Mouse (Mus musculus) gastrocnemius, adult 2 months (tissue): ENCODE data around the gene Slc44a3. TPM values are rescaled to one million over a fixed set of nuclear protein-coding genes. Genes with fewer than 3 reads are reported as not detected.

Experiments
- DNase-seq: peaks from one replicate; pipeline ENCODE4 v3.0.0; 2022
- H3K27ac ChIP-seq: fragments of 200-600 bp; 2 replicates; pipeline ENCODE4 v1.8.1; 2022; ENCODE audit warnings: mild to moderate bottlenecking
- H3K4me3 ChIP-seq: fragments of 200-600 bp; 2 replicates; pipeline ENCODE4 v1.8.1; 2022; ENCODE audit warnings: mild to moderate bottlenecking, moderate library complexity
- CTCF ChIP-seq: fragments of 200-600 bp; IDR thresholded peaks from 2 replicates; pipeline ENCODE4 v1.8.1; 2022; ENCODE audit warnings: antibody characterized with exemption, mild to moderate bottlenecking, moderate library complexity
- intact Hi-C: fragments of 180-260 bp; cut with DNase I; formaldehyde crosslinking; loops from one replicate; pipeline ENCODE4 v1.15.1; 2025
- total RNA-seq, 2 experiments: library from RNA; stranded (reverse); gene quantifications; 2 replicates each; pipeline ENCODE4 v1.2.3; 2021

Gene Slc44a3
- total RNA-seq, 2 experiments from 2014 or later, result not detected

DNA sequence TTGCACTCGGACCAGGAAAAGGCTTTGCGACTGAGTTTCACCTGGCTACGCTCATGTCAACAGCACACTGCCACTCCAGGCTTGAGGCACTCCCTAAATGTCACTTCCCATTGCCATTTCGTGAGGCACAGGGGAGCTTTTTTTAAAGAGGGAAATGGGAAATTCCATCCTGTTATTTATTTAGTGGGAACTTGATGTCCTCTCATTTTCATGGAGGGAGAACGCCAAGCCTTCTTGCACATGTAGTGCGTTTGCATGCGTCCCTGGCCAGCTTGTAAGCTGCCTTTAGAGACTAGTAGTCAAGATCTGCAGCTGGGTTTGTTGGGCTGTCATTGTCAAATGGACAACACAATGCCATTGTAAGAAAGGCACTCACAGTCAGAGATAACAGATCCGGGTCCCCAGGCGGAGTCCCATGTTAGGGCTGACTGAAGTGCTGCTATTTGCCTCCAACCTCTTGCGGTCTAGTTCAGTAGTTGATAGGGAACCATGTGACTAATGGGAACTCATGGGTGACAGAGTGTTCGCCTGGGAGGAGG is 92.5 kb downstream of the Slc44a3 start:
- Histone ChIP-seq H3K27ac (peak overlapping the region; percentile 75), H3K4me3 (peak overlapping the region; percentile 21; the same call in 1 of the 2 replicates)

DNA sequence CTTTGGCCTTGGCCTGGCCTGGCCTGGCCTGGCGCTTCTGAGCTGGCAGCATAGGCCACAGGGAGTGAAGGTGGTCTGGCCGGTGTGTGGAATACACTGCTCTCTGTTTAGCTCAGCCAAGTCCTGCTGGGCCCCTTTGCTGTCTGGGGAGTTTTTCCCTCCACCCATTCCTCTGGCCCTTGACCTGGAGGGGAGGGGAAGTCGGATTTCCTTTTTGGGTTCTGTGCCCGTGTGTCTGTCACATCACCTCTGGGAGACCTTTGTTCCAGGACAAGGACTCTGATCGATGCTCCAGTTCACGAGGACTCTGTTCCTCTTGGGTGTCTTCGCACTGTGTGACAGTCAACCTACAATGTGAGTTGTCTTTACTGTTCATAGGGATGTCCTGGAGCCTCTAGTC is 94.2 kb downstream of the Slc44a3 start:
- TF ChIP-seq CTCF, result no peak
- intact Hi-C loops, result no loop called here
- Histone ChIP-seq H3K4me3 (no peak overlapping the region; the same call in 1 of the 2 replicates), H3K27ac (peak overlapping the region; percentile 75)
- DNase-seq, result no peak

More for the DNA sequence above, 92.5 kb downstream of the Slc44a3 start:
- no peak for TF ChIP-seq CTCF
- DNase-seq, result no peak
- intact Hi-C loops, result no loop called here

DNA sequence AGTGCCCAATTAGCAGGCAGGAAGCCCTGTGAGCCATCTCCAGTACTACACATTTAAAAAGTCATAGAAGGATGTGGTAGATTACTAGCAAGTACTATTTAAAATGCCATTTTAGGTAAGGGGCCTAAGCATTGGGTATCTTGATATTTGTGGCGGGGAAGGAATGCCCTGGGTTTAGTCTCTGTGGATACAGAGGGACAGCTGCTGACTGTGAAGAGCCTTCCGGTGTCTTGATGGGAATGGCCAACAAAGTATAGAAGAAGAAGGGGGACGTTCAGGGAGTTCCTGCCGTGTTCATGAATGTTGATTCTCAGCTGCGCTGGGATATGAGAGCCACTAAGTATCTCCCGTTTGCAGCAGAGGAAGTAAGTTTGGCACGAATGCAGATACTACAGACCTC is 95.1 kb downstream of the Slc44a3 start:
- DNase-seq, result no peak
- no peak overlapping the region; the same call in 1 of the 2 replicates for H3K4me3 ChIP-seq
- intact Hi-C loops, result no loop called here
- TF ChIP-seq CTCF, result no peak
- H3K27ac ChIP-seq, result peak overlapping the region; percentile 75

DNA sequence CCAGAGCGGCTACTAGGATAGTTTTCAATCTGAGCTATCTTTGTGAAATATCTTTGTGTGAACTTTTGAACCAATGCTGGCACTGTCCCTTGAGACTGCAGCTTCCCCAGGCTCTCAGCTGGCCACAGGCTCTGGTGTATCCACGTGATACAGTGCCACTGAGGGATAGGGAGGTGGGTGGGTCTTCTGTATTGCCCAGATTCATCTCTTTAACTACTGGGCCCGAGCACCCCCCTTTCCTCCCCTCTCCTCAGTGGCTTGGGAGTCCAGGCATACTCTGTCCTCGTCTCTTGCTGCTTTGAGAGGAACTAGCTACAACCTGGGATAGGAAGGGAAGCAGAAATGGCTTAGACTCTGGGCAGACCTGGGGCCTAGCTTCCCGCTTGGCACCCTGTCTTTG is 96.9 kb downstream of the Slc44a3 start:
- no peak for TF ChIP-seq CTCF
- H3K27ac ChIP-seq, result peak overlapping the region; percentile 76
- intact Hi-C loops, result no loop called here
- no peak for DNase-seq
- peak overlapping the region; percentile 6; the same call in 1 of the 2 replicates for H3K4me3 ChIP-seq

DNA sequence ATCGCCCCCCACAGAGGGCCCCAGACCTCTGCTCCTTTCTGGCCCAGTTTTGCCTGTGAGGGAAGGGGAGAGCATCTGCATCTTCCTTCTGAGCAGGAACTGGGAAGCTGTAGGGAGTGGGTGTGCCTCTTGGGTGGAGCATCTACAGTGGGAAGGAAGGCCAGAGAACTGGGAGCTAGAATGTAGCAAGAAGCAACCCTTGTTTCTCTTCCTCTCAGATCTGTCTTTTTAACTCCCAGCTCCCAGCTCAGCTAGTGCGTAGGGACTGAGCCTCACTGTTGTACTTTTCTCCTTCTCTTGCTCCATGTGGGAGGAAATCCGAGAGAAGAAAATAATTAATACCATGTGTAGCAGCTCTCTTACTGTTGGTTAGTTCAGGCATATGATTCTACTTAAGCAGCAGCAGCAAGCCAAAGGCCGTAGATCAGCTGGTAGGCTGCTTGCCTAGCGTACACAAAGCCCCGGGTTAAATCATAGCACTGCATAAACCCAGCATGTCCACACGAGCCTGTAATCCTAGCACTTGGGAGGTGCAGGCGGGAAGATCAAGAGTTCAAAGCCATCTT is 98.2 kb downstream of the Slc44a3 start:
- peak; percentile 45 for DNase-seq
- intact Hi-C loops, result no loop called here
- peak overlapping the region; percentile 29 for H3K4me3 ChIP-seq
- TF ChIP-seq CTCF, result no peak
- peak overlapping the region; percentile 76 for H3K27ac ChIP-seq

DNA sequence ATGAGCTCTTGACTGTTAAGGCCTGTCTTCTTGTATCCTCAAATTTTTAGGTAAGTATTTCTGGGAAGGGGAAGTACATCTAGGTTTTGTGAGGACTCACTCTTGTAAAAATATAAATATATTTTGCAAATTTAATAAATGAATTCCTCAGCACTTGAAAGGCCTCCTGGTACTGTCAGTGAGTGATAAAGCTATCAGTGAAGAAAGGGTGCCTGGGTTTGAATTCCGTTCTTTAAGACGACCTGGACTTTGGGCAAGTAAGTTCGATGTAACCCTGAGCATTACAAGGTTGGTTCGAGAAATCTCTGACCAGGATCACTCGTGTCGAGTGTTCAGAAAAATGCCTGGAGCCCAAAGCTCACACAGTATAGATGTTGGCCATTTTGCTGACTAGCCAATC is 98.8 kb downstream of the Slc44a3 start:
- DNase-seq, result no peak
- H3K27ac ChIP-seq, result peak overlapping the region; percentile 76
- intact Hi-C loops, result no loop called here
- H3K4me3 ChIP-seq, result no peak overlapping the region; the same call in 1 of the 2 replicates
- TF ChIP-seq CTCF, result no peak

DNA sequence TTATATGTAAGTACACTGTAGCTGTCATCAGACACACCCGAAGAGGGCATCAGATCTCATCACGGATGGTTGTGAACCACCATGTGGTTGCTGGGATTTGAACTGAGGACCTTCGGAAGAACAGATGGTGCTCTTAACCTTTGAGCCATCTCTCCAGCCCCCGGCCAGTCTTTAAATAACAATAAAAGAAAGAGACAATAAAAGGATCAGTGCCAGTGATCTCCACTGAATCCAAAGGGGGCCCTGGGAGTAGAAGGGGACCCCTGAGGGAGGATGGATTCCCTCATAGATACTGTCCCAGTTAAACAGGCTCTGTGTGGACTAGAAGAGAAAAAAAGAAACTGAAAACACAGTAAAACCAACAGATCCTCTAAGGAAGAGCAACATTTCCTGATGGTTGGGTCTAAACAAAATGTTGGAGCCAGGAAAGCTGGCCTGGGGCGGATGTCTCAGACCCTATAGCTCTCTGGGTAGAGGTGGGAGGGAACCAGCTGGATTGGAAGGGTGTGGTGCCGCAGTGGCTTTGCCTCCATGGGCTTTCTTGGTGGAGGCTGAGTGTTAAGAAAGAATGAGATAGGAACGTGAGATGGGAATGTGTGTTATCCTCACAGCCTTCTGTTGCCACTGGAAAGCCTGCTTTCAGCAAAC is 101.8 kb downstream of the Slc44a3 start:
- DNase-seq, result no peak
- peak overlapping the region; percentile 57 for H3K27ac ChIP-seq
- no peak for TF ChIP-seq CTCF
- intact Hi-C loops, result no loop called here
- H3K4me3 ChIP-seq, result peak overlapping the region; percentile 91

DNA sequence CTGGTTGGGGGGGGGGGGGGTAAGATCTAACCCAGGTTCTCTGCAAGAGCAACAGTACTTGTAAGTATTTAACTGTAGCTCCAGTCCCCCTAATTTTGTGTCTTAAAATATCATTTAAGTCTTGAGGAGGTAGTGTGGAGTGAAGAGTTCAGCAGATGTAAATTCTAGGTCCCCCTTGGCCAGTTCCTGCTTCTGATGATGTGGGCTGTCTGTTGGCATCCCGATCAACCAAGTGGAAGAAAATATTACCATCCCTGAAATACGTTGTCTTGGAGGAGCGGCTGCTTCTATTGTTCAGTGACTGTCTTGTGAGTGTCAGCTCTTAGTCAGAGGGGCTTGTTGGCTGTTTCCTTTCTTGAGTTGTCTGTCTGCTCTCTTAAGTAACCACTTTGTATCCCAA is 102.7 kb downstream of the Slc44a3 start:
- no peak for TF ChIP-seq CTCF
- H3K27ac ChIP-seq, result peak overlapping the region; percentile 97
- intact Hi-C loops, result loop anchor here (5.0 kb wide), 3 partner anchors 67 to 122 kb away; no protein-coding TSS in a partner anchor
- no peak for DNase-seq
- peak overlapping the region; percentile 91 for H3K4me3 ChIP-seq

DNA sequence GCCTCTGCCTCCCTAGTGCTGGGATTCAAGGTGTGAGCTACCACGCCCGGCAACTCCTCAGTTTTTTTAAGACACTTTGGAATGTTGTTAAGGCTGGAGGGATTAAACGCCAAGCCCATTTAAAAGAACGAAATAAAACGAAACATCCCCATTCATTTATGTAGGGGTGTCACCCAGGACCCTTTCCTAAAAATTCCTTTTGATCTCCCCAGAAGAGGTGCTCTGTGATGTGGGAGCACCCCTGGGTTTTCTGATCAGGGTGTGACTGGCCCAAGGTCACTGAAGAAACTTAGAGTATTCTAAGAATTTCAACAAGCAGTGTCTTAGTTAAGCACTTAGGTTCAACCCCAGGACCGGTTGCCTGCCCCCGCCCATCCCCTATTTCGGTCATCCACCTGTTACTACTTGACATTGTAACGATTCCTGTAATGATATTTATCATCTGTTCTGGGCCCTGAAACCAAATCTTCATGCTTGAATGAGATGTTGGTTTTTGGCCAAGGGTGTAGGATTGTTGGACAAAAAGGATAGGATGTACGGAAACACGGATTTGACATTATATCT is 103.4 kb downstream of the Slc44a3 start:
- H3K27ac ChIP-seq, result peak overlapping the region; percentile 97
- intact Hi-C loops, result loop anchor here (5.0 kb wide), 3 partner anchors 66 to 121 kb away; no protein-coding TSS in a partner anchor
- TF ChIP-seq CTCF, result no peak
- DNase-seq, result no peak
- H3K4me3 ChIP-seq, result peak overlapping the region; percentile 91

DNA sequence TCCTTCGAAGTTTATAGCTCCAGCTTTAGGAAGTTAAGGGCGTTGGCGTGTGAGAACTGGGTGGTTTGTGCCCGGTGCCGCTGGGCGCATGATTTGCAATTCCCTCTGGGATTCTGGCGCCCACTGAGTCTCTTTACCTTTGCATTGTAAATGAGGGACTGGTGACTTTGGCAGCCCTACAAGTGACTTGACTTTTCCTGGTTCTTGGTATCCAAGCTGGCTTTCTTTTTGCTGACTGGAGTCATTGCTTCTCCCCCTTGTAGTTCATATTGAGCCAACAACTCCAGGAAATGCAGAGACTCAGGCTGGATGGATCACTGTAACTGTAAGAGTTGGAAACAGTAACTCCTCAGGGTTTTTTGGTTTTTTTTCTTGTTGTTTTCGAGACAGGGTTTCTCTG is 104.0 kb downstream of the Slc44a3 start:
- no peak for DNase-seq
- Histone ChIP-seq H3K27ac (peak overlapping the region; percentile 97), H3K4me3 (peak overlapping the region; percentile 91)
- TF ChIP-seq CTCF, result no peak
- intact Hi-C loops, result loop anchor here (5.0 kb wide), 3 partner anchors 66 to 121 kb away; no protein-coding TSS in a partner anchor

DNA sequence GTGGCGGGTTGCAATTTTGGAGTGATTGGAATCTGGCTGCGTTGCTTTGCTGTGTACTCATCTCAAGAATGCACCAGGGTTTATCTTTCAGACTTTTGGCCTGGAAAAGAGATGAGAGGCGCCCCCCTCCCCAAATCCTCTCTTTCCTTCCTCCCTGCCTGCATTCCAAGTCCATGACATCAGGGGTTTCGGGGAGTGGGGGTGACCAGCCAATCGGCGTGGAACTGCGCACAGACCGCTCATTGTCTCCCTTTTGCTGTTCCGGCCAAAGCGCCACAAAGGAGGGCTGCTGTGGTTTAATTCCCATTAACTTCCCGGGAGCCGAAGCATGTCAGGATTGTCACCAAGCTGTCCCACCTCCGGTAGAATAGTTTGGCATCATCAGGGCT is 104.7 kb downstream of the Slc44a3 start:
- no peak for TF ChIP-seq CTCF
- intact Hi-C loops, result loop anchor here (5.0 kb wide), 3 partner anchors 65 to 120 kb away; no protein-coding TSS in a partner anchor
- H3K27ac ChIP-seq, result peak overlapping the region; percentile 97
- peak; percentile 73 for DNase-seq
- H3K4me3 ChIP-seq, result peak overlapping the region; percentile 91

DNA sequence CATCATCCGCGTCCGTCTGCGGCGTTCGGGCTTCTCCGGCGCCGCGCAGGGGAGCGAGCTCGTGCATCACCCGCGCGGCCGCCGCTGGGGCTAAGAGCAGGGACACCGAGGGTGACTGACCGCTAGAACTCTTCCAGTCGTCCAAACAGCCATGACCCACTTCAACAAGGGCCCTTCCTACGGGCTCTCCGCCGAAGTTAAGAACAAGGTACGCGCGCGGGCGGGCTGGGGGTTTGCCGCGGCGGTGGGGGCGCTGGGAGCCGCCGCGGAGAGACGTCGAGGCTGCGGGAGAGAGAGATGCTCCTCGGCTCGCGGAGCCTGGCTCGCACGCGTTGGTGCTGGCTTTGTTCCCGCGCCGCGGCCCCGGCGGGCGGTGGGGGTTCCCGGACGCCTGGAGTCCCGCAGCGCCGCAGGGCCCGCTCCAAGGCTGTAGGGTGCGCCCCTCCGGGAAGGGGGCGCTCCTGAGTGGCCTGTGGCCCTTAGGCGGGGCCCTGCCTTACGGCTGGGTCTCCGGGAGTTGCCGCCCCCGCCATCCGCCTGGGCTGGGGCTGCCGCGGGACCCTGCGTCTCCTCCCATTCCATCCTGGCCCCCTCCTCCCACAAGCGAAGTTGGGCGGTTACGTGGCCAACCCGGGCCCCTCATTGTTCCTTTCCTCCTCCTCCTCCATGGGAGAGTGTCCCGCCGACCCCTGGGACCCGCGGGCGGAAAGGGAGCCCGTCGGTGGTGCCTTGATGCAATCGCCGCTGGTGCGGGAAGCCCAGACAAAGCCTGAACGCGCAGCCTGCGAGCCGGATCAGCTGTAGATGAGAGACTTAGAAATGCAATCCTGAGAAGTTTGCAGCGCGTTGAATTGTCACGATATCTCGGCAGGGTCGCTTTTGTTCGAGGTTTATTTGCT is 105.3 kb downstream of the Slc44a3 start:
- peak overlapping the region; percentile 91 for H3K4me3 ChIP-seq
- intact Hi-C loops, result loop anchor here (5.0 kb wide), 3 partner anchors 65 to 120 kb away; no protein-coding TSS in a partner anchor
- peak overlapping the region; percentile 97 for H3K27ac ChIP-seq
- peak; percentile 68 for TF ChIP-seq CTCF
- peak; percentile 88 for DNase-seq
